Mouse (Mus musculus) limb, embryonic 11.5 days (tissue): Measurements from ENCODE around the gene Cavin2. TPM values are rescaled to one million over a fixed set of nuclear protein-coding genes. Genes with fewer than 3 reads are reported as not detected.

Experiments used
- ATAC-seq: fragments of 200-750 bp; cut with Nextera tagmentation; 2 replicates; pipeline ENCODE4 v1.8.0; 2017; ENCODE audit warnings: low read depth; ENCODE audit not compliant: insufficient number of reproducible peaks, low FRiP score, low TSS enrichment
- DNase-seq: peaks from one replicate; pipeline ENCODE4 v3.0.0-alpha.2; 2015; ENCODE audit warnings: low spot score
- H3K27ac ChIP-seq: fragments of 300-500 bp; sonication (generic); replicated peaks from 2 replicates; pipeline ENCODE4 v1.5.1; 2014; ENCODE audit warnings: low read depth, mild to moderate bottlenecking, low read length
- H3K27me3 ChIP-seq: fragments of 300-500 bp; sonication (generic); 2 replicates; pipeline ENCODE4 v1.6.1; 2014; ENCODE audit warnings: mild to moderate bottlenecking, low read length, mixed read lengths; ENCODE audit not compliant: control insufficient read depth, insufficient read depth
- H3K36me3 ChIP-seq: fragments of 300-500 bp; sonication (generic); 2 replicates; pipeline ENCODE4 v1.6.1; 2014; ENCODE audit warnings: mild to moderate bottlenecking, low read length, moderate library complexity, mixed read lengths; ENCODE audit not compliant: control insufficient read depth, insufficient read depth
- H3K4me1 ChIP-seq: fragments of 300-500 bp; sonication (generic); 2 replicates; pipeline ENCODE4 v1.6.1; 2014; ENCODE audit warnings: low read length, mixed read lengths; ENCODE audit not compliant: control insufficient read depth, insufficient read depth
- H3K4me2 ChIP-seq: fragments of 300-500 bp; sonication (generic); 2 replicates; pipeline ENCODE4 v1.6.1; 2014; ENCODE audit warnings: low read depth, mild to moderate bottlenecking, moderate library complexity; ENCODE audit not compliant: severe bottlenecking
- H3K4me3 ChIP-seq: fragments of 300-500 bp; sonication (generic); 2 replicates; pipeline ENCODE4 v1.5.1; 2014; ENCODE audit warnings: low read depth, low read length
- H3K9ac ChIP-seq: fragments of 300-500 bp; sonication (generic); 2 replicates; pipeline ENCODE4 v1.6.1; 2014; ENCODE audit warnings: mild to moderate bottlenecking, low read length
- H3K9me3 ChIP-seq: fragments of 300-500 bp; sonication (generic); 2 replicates; pipeline ENCODE4 v1.6.1; 2016; ENCODE audit warnings: low read length; ENCODE audit not compliant: control insufficient read depth
- WGBS: fragments of 180-500 bp; shearing (Covaris S2); extraction: QIAGEN DNeasy Blood & Tissue Kit; methylation state at CpG from one replicate; pipeline ENCODE4 v1.1.7; 2014; 5-methylcytosine and 5-hydroxymethylcytosine counted together
- polyA plus RNA-seq: library from polyadenylated mRNA; unstranded; fragments of >200 nt; fragmentation: Nextera tagmentation; extraction: Ambion mirVana; gene quantifications from 2 replicates; pipeline ENCODE4 v1.2.1, GENCODE M21; 2014

The Cavin2 gene
- polyA plus RNA-seq, 1 experiment from 2014 or later = 5.0 TPM

DNA sequence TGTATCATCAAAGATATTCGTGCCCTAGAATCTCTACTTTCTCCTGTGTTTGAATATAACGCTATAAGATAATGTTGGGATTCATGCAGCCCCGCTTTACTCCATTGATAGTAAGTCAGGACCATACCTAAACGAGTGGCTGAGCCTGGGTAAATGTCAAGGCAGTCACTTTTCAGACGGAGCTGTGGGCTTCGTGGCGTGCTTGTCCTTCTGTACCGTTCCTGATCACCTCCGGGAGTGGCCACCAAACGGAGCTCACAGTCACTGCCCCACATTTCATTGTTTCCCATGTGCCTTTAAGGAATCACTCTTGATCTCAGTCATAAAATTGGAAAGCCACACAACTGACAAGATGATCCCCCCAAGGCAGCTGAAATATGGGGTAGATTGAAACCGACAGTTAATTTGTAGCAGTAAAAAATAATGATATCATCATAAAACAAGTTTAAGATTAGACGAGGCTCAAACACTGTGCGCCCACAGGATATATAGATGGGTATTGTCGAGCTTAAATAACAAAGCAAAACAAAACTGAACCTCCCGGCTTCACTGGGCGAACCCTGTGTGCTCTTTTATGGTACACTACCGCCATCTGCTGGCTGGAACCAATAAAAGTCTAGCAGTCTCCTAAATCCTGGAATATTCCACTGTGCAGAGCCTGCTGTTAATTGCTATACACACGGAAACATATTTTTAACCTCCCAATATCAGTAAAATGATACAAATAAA, 44.8 kb downstream of the Cavin2 start:
- Histone ChIP-seq H3K9me3 (no peaks in the 10 kb centered on the region), H3K4me3 (peak overlapping the region; percentile 12), H3K27ac (no peak overlapping the region), H3K36me3 (no peaks in the 10 kb centered on the region), H3K27me3 (no peaks in the 10 kb centered on the region), H3K4me2 (peak overlapping the region; percentile 48), H3K9ac (peak overlapping the region; percentile 47), H3K4me1 (no peaks in the 10 kb centered on the region)
- DNase-seq (peak; percentile 93), ATAC-seq (peak; percentile 85)
- 18% methylated on average over 18 of the region's 18 CpGs for WGBS

GRCm38 (mm10) chr1:51334289-51334688, 45.4 kb downstream of the Cavin2 start:
- peak; percentile 27; the same call in 1 of the 2 replicates for ATAC-seq

DNA sequence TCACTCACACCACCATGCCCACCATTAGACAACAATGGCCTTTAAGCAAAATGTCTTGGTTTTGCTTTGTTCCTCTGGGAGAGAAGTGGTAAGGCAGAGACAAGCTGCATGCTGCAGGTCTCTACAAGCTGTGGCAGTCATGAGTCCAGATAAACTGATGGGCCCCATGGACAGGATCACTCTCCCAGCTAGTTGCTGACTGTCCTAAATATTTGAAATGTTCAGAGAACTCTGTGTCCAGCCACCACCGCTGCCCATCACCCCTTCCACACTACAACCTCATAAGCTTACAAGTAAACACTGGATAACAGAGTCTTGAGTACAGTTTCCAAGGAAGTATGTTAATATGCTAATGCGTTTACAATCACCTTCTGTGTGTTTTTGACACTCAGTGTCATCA, 46.2 kb downstream of the Cavin2 start:
- WGBS = 86% methylated on average over 2 of the region's 2 CpGs
- H3K27ac ChIP-seq = no peak overlapping the region
- ATAC-seq (no peak), DNase-seq (no peak)
- no peaks in the 10 kb centered on the region for H3K4me1 ChIP-seq
- H3K27me3 ChIP-seq = no peaks in the 10 kb centered on the region
- H3K36me3 ChIP-seq = no peaks in the 10 kb centered on the region
- no peak overlapping the region for H3K4me2 ChIP-seq
- H3K4me3 ChIP-seq = no peak overlapping the region
- H3K9me3 ChIP-seq = no peaks in the 10 kb centered on the region
- H3K9ac ChIP-seq = no peak overlapping the region

More at GRCm38 (mm10) chr1:51334289-51334688, 45.4 kb downstream of the Cavin2 start:
- H3K36me3 ChIP-seq = no peaks in the 10 kb centered on the region
- no peaks in the 10 kb centered on the region for H3K4me1 ChIP-seq
- peak; percentile 47 for DNase-seq
- WGBS = 22% methylated on average over 6 of the region's 6 CpGs
- H3K9ac ChIP-seq = no peak overlapping the region
- H3K27ac ChIP-seq = no peak overlapping the region
- no peaks in the 10 kb centered on the region for H3K27me3 ChIP-seq
- H3K4me3 ChIP-seq = no peak overlapping the region
- no peaks in the 10 kb centered on the region for H3K9me3 ChIP-seq
- H3K4me2 ChIP-seq = no peak overlapping the region

DNA sequence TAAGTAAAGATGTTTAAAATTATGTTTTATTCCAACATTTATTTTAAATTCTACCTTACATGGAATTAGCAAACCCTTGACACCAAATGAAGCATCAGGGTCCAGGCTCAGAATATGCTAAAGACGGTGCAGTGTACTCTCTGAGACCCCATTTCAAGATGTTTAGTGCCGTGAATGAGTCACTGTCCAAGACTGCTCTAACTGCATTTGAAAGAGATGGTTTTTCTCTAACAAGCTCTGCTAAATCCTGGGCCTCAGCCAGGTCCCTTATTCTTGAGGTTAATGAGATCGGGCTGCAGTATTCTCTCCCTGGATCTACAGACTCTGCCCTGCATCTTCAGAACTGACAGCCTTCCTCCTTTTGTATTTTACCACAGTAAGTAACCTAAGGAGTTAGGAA, 55.2 kb downstream of the Cavin2 start:
- Histone ChIP-seq H3K4me1 (no peaks in the 10 kb centered on the region), H3K27ac (no peak overlapping the region), H3K4me3 (no peak overlapping the region), H3K9me3 (0 out of 2 replicates have a peak, but pooled peaks cover 2% of the 10 kb centered on the region), H3K27me3 (no peaks in the 10 kb centered on the region), H3K9ac (no peak overlapping the region), H3K4me2 (no peak overlapping the region), H3K36me3 (no peaks in the 10 kb centered on the region)
- WGBS = 81% methylated on average over 3 of the region's 3 CpGs
- DNase-seq = no peak
- ATAC-seq = no peak

DNA sequence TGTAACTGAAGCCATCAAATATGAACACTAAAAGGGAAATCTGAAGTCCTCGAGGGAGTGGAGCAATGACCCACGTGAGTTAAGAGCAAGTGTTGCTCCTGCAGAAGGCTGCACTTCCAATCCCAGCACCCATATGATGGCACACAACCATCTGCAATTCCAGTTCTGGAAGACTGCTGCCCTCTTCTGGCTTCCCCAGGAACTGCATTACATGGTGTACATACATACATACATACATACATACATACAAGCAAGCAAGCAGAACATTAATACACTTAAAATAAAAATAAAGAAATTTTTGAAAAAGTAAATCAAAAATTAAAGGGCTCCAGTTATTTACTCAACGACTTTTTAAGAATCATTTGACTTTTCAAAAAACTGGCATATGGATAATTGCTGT, 58.7 kb downstream of the Cavin2 start:
- ATAC-seq = no peak
- Histone ChIP-seq H3K27me3 (no peaks in the 10 kb centered on the region), H3K4me3 (no peak overlapping the region)

DNA sequence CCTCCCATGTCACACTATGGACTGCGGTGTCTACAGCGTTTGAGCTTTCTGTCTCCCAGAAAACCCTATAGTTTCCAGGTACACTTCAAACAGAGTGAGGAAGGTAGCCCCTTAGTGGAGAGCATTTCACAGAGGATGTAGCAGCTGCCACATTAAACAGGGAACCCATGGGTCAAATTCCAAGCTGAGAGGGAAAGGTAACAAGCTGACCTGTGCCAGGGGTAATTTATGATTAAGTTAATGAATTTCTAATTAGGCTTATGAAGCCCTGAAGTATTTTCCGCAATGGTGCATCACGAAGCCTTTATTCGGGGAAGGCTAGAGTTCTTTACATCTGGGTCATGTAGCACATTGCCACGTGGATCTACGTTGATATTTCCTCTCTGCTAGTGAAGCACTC, 59.7 kb downstream of the Cavin2 start:
- Histone ChIP-seq H3K4me1 (no peaks in the 10 kb centered on the region), H3K9ac (no peak overlapping the region), H3K9me3 (0 out of 2 replicates have a peak, but pooled peaks cover 2% of the 10 kb centered on the region), H3K27me3 (no peaks in the 10 kb centered on the region), H3K4me2 (no peak overlapping the region), H3K36me3 (no peaks in the 10 kb centered on the region), H3K27ac (no peak overlapping the region), H3K4me3 (no peak overlapping the region)
- WGBS = 70% methylated on average over 7 of the region's 7 CpGs
- no peak for ATAC-seq
- DNase-seq = no peak

More for the DNA sequence above, 58.7 kb downstream of the Cavin2 start:
- H3K4me1 ChIP-seq = no peaks in the 10 kb centered on the region
- H3K36me3 ChIP-seq = no peaks in the 10 kb centered on the region
- no peak overlapping the region for H3K27ac ChIP-seq
- H3K9ac ChIP-seq = no peak overlapping the region
- H3K9me3 ChIP-seq = 0 out of 2 replicates have a peak, but pooled peaks cover 2% of the 10 kb centered on the region
- peak; percentile 29 for DNase-seq
- H3K4me2 ChIP-seq = no peak overlapping the region
- WGBS = 93% methylated on average over 3 of the region's 3 CpGs

- no peak overlapping the region for H3K4me3 ChIP-seq
- no peak for DNase-seq
- H3K27me3 ChIP-seq = no peaks in the 10 kb centered on the region
- WGBS = 61% methylated on average over 7 of the region's 7 CpGs
- H3K36me3 ChIP-seq = no peaks in the 10 kb centered on the region
- H3K9me3 ChIP-seq = 0 out of 2 replicates have a peak, but pooled peaks cover 2% of the 10 kb centered on the region
- H3K9ac ChIP-seq = no peak overlapping the region
- no peak for ATAC-seq
- no peak overlapping the region for H3K27ac ChIP-seq
- no peak overlapping the region for H3K4me2 ChIP-seq
- H3K4me1 ChIP-seq = no peaks in the 10 kb centered on the region
Observed at GRCm38 (mm10) chr1:51349291-51349967, 60.5 kb downstream of the Cavin2 start.
